Mouse (Mus musculus) olfactory bulb, adult 2 months (tissue): ENCODE data around the gene Birc7. TPM values are rescaled to one million over a fixed set of nuclear protein-coding genes. Genes with fewer than 3 reads are reported as not detected.
A peak's percentile ranks its signal among the peaks of the same experiment; 100 is the strongest.

Experiments
- H3K27ac ChIP-seq: fragments of 200-500 bp; 2 replicates; pipeline ENCODE4 v1.5.1; 2012; ENCODE audit warnings: low read depth, low read length; ENCODE audit not compliant: insufficient read depth
- H3K4me1 ChIP-seq: fragments of 200-500 bp; 2 replicates; pipeline ENCODE4 v1.6.1; 2012; ENCODE audit warnings: low read length; ENCODE audit not compliant: control insufficient read depth, insufficient read depth
- H3K4me3 ChIP-seq: fragments of 200-500 bp; 2 replicates; pipeline ENCODE4 v1.5.1; 2012; ENCODE audit warnings: mild to moderate bottlenecking, low read depth, low read length, moderate library complexity; ENCODE audit not compliant: insufficient read depth
- CTCF ChIP-seq: fragments of 200-500 bp; IDR thresholded peaks from 2 replicates; pipeline ENCODE4 v1.5.1; 2012; ENCODE audit warnings: low read depth, mild to moderate bottlenecking, low read length, moderate library complexity; ENCODE audit not compliant: insufficient read depth
- POLR2A ChIP-seq: fragments of 200-500 bp; IDR thresholded peaks from 2 replicates; pipeline ENCODE4 v1.6.1; 2012; ENCODE audit warnings: mild to moderate bottlenecking, low read depth, low read length, moderate library complexity; ENCODE audit not compliant: insufficient read depth
- WGBS: fragments of 180-500 bp; shearing (Covaris S2); methylation state at CpG from one replicate; pipeline ENCODE4 v1.1.7; 2018; 5-methylcytosine and 5-hydroxymethylcytosine counted together
- polyA plus RNA-seq: library from polyadenylated mRNA; stranded (reverse); fragments of >200 nt; gene quantifications from 2 replicates; pipeline ENCODE4 v1.2.4, GENCODE M21; 2012; ENCODE audit warnings: low replicate concordance; ENCODE audit not compliant: missing spikeins, insufficient read depth, insufficient read length

Gene Birc7
- polyA plus RNA-seq, result not detected in 2 replicates

DNA sequence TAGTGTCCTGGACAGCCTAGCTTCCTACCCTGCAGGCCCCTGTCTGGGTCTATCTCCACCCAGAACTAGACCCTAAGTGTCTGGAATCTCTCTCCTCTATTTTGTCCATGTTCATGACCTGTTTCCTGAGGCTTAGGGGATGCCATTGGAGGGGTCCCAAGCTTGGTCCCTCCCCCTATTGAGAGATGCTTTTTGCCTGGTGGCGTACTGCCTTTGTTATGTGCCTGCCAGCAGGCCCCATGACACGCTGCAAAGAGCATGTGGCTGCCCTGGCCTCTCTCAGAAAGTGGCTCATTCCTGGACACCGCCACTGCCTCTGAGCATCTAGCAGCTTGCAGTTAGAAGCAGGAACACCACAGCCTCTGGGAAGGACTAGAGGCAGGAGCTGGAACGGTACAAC, at the start of gene Birc7:
Gene Birc7 (plus strand): TSS at position 301 of the 400 bp plus-strand sequence.
- Histone ChIP-seq H3K4me3 (no peak within 1 kb of the TSS), H3K4me1 (no peaks in the 10 kb centered on the region), H3K27ac (no peak within 1 kb of the TSS)
- 57% methylated on average over 4 of the region's 4 CpGs for WGBS
- TF ChIP-seq POLR2A, result no peak
- TF ChIP-seq CTCF, result no peak

DNA sequence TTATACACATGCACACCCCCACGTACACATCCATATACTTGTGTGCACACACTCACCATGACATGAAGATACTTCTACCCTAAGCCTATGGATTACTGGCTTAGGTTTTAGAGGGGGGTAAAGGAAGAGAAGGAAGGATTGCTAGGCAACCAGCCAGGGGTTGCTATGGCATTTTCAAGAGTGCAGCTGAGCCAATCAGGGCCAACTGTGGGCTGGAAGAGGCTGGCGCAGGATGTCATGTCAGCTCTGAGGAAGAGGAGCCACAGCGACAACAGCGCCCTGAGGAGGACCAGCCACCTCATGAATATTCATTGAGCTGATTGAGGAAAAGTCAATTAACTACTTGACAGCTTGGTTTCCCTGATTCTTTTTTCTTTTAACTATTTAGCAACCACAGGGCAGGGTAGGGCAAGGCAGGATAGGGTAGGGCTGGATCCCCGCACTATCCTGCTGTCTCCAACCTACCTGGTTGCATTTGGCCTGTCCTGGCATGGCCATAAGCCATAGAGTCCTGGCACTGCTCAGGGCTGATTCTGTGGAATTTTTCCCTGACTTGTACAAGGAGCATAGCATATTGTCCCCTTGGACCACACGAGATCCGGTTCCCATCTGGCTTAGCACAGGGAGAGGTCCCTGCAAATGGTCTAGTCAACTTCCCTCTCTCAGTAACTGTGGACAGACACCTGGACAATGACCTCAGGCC, 49.3 kb upstream of the Birc7 start:
- no peak overlapping the region for H3K4me3 ChIP-seq
- WGBS, result 29% methylated on average over 7 of the region's 7 CpGs
- peaks cover 23% of the 10 kb centered on the region for H3K4me1 ChIP-seq
- H3K27ac ChIP-seq, result peak overlapping the region; percentile 89
- TF ChIP-seq POLR2A (no peak), CTCF (no peak)

DNA sequence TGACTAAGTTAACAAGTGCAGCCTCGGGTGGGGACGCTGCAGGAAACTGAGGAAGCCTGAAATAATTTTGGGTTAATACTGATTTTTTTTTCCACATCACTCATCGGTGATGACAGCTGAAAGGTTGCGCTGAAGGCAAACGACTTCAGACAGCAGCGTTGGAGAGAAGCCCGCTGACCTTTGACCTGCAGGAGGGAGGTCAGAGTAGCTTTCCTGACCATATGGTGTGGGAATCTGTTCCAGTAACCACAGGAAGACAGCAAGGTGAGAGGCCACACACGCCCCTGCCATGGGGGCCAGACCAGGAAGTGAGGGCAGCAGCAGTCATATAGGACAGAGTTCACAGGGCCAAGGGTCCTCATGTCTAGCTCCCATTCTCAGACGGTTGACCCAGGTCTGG, 47.5 kb upstream of the Birc7 start:
- peaks cover 23% of the 10 kb centered on the region for H3K4me1 ChIP-seq
- H3K4me3 ChIP-seq, result no peak overlapping the region
- WGBS, result 84% methylated on average over 9 of the region's 9 CpGs
- TF ChIP-seq CTCF (no peak), POLR2A (no peak)
- no peak overlapping the region for H3K27ac ChIP-seq

DNA sequence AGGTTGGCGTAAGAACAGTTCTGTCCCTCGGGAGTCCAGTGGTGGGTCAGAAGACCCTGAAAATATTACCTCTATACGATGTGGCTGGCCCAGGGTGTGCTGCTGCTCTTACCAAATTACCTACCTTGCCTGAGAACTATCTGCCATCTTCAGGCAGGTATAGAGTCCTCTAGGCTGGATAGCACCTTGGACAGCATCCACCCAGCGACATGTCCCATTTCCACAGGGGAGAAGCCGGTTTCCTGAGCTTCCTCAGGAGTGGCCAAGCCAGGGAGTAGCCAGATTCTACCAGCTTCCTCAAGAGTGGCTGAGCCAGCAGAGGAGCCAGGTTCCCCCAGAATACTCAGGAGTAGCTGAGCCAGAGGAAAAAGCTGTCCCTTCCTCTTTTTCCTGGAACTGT, 43.6 kb upstream of the Birc7 start:
- TF ChIP-seq POLR2A (no peak), CTCF (no peak)
- no peak overlapping the region for H3K4me3 ChIP-seq
- H3K4me1 ChIP-seq, result peaks cover 28% of the 10 kb centered on the region
- no peak overlapping the region for H3K27ac ChIP-seq
- 88% methylated on average over 5 of the region's 5 CpGs for WGBS

DNA sequence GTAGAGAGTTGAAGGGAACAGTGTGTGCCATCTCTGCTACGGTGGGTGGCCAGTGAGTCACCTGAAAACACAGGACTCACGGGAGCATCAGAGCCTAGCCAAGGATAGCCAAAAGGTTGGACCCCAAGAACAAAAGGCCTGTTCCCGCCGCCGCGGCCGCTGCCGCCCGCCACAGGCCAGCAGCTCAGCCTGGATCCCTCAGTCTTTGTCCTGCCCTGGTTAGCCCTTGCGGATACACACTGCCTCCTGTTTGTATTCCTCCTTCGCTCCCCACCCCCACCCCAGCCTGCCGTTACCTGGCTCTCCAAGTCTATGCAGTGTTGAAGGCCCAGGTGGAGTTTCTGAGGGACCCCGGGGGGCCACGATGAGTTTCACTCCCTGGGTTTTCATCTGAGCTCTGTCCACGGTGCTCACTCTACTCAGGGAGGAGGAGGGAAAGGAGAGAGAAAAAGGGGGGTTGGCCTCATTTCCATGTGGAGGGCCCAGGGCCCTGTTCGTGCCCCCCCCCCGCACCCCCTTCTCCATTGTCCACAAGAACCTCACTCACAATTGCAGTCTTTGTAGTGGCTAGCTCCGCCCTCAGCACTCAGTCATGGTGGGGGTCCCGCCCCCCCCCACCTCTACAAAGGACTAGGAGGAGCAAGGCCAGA, 39.4 kb upstream of the Birc7 start:
- H3K4me1 ChIP-seq, result peaks cover 21% of the 10 kb centered on the region
- no peak overlapping the region; the same call in 1 of the 2 replicates for H3K4me3 ChIP-seq
- WGBS, result 29% methylated on average over 18 of the region's 19 CpGs

DNA sequence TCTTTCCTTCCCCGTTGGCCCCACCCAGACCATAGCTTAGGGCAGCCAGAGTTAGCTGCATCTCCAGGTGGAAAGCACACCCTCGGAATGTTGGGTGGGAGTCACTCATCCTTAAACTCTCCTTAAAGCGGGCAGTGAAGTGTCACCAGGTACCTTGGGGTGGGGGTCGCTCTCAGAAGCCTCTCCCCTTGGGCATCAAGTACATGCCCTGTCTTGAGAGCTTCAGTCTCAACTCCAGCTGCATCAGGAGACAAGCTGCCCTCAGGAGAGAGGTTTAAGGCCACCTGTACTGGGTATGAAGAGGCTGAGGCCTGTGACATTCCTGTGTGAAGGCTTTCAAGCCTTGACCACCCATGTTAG, 38.9 kb upstream of the Birc7 start:
- 41% methylated on average over 4 of the region's 4 CpGs for WGBS
- peaks cover 21% of the 10 kb centered on the region for H3K4me1 ChIP-seq
- no peak for TF ChIP-seq CTCF
- no peak for TF ChIP-seq POLR2A
- peak overlapping the region; percentile 83; the same call in 1 of the 2 replicates for H3K4me3 ChIP-seq
- H3K27ac ChIP-seq, result peak overlapping the region; percentile 98

More for the DNA sequence above, 39.4 kb upstream of the Birc7 start:
- no peak for TF ChIP-seq POLR2A
- no peak for TF ChIP-seq CTCF
- peak overlapping the region; percentile 98 for H3K27ac ChIP-seq

DNA sequence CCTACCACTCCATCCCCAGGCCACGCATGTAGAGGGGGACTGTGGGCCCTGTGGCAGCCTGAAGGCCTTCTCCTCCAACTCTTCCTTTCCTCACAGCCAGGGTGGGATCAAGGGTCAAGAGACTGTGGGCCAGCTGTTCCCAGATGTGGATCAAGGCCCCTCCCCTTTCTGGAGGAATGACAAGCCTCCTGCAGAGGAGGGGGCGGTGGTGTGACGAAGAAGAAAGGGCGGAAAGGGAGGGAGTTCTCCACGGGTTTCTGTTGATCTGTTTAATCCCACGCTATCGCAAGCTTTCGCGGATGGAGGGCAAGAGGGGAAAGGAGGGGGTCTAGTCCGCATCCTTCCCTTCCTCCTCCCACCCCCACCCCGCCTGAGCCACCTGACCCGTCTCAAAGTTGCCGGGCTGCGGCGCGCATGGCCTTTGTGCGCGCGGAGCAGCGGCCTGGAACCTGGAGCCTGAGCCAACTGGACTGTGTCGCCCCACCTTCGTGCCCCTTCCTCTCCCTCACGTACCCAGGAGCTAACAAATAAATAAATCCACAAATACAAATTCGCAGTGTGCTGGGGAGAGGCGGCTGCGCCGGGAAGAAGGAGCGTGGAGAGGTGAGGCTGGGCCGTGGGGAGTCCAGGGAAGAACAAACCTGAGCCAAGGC, 38.3 kb upstream of the Birc7 start:
- peaks cover 25% of the 10 kb centered on the region for H3K4me1 ChIP-seq
- peak; percentile 51 for TF ChIP-seq POLR2A
- 0 out of 2 replicates have a peak, but pooled peaks have one; percentile 14 for TF ChIP-seq CTCF
- WGBS, result 4% methylated on average over 29 of the region's 29 CpGs
- peak overlapping the region; percentile 83 for H3K4me3 ChIP-seq
- peak overlapping the region; percentile 98 for H3K27ac ChIP-seq

DNA sequence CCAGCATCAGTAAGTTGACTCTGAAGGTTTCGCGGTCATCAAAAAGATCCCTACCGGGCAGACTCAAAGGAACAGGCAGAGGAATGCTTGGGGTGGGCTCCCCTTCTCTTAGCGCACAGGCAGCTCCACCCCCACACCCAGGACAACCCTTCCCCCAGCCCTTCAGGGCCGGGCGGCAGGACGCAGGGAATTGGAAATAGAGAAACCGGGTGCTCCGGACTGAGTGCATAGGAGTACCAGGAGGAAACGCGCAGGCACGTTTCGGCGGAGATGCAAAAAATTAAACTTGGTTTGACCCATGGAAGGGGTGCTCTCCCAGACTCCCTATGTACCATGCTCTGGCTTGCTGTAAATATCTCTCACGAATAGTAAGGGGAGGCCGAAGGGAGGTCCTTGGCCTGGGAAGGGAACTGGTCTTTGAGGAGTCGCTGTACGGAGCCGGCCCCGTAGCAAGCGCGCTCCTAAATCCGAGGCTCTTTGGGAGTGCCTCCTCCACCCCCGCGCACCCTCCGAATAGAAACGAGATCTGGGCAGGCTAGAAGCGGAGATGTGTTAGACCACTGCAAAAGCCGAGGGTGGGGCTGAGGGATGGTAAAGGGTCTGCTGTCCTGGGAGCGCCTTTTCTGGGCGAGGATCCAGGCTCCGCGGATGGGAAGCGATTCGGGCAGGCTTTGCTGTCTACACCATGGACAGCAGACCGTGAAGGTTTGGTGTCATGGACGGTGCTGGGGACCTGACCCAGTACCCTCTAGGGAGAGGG, 37.6 kb upstream of the Birc7 start:
- WGBS, result 2% methylated on average over 37 of the region's 37 CpGs
- peaks cover 32% of the 10 kb centered on the region for H3K4me1 ChIP-seq

More for the DNA sequence above, 37.6 kb upstream of the Birc7 start:
- peak overlapping the region; percentile 98 for H3K27ac ChIP-seq
- no peak for TF ChIP-seq CTCF
- TF ChIP-seq POLR2A, result no peak; the same call in 1 of the 2 replicates
- peak overlapping the region; percentile 83 for H3K4me3 ChIP-seq
